Mouse (Mus musculus): Measurements from ENCODE around the gene Gm16181.
A peak's percentile ranks its signal among the peaks of the same experiment; 100 is the strongest.

The Gm16181 gene

DNA sequence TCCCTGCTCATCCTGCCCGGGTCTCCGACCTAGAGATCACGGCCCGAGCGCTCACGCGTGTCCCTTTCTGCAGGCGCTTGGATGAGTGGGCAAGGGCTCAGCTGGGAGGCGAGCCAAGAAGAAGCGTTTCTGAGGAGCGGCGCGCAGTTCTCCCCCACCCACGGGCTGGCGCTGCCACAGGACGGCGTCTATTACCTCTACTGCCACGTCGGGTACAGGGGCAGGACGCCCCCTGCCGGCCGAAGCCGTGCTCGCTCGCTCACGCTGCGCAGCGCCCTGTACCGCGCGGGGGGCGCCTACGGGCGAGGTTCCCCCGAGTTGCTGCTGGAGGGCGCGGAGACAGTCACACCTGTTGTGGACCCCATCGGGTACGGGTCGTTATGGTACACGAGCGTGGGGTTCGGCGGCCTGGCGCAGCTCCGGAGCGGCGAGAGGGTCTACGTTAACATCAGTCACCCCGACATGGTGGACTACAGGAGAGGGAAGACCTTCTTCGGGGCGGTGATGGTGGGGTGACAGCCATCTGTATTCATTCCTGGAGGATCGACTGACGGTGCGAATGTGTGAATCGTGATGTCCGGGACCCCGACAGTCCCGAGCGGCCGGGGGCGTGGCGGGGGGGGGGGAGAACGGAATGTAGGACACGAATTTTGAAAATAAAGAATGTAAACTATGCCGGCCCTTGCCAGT, 24.9 kb upstream of the Gm16181 start:
- peak; percentile 81 for DNase-seq (ENCODE audit: low spot score)

DNA sequence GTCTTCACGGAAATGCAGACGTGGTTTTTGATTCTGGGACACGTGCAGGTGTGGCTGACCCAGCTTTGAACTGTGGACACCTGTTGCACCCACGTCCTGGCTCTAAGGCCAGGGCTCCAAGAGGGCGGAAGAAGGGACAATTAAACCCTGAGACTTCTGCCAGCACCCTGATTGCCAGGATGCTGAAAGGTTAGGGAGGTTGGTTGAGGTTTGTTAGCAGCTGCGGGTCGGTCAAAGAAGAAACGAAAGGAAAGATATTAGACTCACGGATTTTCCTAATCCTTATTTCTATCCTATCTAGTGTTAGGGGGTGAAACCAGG, 24.4 kb upstream of the Gm16181 start:
- DNase-seq (ENCODE audit: low spot score), result no peak

DNA sequence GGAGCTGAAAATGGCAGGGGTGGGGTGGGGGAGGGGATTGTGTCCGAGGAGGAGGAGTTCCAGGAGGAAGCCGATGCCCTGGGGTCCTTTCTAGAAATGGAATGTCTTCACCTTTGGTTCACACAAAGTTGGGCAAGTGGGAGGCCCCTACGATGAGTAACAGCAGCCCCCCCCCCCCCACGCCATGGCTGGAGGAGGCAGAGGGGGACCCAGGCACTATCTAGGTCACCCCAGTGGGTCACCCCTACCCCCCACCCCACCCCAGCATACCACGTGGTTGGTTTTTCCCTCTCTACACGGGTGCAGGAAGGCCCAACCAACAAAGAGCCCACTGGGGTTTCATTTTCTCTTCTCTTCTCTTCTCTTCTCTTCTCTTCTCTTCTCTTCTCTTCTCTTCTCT, 23.5 kb upstream of the Gm16181 start:
- no peak for DNase-seq (ENCODE audit: low spot score)

DNA sequence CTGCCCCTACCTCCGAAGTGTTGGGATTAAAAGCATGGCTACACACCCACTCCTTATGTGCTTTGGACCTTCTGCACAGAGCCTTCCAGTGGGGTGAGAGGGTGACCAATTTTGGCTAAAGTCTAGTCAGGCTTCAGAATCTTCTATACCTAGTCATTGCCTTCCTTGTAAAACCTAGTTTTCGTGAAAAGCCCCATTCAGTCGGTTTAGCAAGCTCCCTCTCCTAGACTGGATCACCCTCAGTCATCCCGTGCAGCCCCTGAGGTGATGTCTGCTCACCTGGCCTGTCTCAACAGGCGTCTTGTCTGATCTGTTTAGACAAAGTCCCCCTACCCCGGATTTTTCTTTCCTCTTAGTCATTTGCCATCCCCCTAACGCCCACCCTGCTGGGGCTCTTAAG, 22.6 kb upstream of the Gm16181 start:
- DNase-seq (ENCODE audit: low spot score), result no peak

DNA sequence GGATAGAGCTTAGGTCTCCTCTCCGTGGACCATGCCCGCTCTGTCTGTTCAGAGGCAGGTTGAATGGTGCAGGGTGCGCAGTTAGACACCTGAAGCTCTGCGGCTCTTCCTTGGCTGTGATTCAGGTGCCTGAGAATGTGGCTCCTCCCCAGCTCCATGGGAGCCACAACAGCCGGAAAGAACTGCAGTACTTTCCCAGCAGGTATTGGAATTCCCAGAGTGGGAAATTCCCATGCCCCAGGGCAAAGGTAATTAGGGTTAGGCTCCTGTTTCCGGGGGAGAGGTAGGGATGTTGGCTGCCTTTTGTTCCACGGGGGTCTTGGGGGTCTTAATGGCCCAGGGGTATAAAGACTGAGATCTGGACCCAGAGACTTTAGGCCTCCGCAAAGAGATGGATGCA, 21.7 kb upstream of the Gm16181 start:
- DNase-seq (ENCODE audit: low spot score), result no peak

DNA sequence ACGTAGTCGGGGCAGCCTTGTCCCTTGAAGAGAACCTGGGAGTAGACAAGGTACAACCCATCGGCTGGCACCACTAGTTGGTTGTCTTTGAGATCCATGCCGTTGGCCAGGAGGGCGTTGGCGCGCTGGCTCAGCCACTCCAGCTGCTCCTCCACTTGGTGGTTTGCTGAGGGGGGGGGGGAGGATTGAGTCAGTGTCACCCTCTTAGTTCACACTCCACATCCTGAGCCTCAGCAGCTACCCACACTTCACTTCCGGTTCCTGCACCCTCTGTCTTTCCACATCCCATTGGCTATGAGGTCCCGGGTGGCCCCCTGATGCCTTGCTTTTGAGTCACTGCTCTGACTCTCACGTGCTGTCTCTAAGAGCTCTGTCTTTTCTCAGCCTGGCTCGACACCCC, 20.2 kb upstream of the Gm16181 start:
- peak; percentile 61 for DNase-seq (ENCODE audit: low spot score)

DNA sequence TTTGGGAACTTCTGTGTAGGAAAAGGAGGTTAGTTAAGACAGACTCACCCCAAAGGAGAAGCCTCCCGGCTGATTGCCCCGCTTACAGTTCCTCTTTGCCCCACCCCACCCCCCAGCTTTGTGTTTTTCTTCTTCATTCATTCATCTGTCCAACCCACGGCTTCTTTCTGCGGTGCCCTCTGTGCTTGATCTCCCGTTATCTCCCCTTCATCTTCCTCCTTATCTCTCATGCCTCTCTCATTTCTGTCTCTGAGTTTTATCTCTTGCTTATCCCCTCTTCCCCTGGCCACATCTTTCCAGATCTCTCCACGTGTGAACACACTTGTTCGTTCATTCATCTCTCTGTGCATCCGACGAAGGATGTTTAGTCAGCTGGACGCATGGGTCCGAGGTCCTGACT, 19.5 kb upstream of the Gm16181 start:
- no peak for DNase-seq (ENCODE audit: low spot score)

DNA sequence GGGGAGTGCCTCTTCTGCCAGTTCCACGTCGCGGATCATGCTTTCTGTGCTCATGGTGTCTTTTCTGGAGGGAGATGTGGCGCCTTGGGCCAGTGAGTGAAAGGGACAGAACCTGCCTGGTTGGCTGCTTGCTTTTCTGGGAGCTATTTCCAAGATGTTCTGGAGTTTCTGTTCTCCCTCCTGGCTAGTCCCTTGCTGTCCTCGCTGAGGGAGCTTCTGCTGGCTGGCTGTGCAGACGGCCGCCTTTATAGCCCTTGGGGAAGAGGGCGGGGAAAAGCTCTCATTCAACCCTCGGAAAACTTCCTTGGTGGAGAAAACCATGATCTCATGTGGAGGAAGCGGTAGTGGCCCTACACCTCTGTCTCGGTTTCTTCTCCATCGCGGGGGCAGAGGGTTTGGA, 18.8 kb upstream of the Gm16181 start, which contains the start of gene Tnf:
Tnf (minus strand) TSS at position 221 of the 400 bp plus-strand sequence.
- peak; percentile 70 for DNase-seq (ENCODE audit: low spot score)

DNA sequence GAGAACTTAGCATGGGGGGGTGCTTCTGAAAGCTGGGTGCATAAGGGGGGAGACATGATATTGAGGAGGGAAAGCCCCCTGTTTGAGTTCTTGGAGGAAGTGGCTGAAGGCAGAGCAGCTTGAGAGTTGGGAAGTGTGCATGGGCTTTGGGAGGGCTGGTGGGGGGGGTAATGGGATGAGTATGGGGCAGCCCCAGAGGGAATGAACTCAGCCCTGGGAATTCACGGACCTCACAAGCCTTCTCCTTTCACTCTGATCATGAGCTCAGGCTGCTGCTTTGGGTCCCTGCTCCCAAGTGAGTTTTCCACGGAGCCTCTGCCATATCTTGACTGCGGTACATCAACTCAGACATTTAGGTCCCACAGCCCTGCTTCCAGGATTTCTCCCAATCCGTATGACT, 18.2 kb upstream of the Gm16181 start:
- no peak for DNase-seq (ENCODE audit: low spot score)

DNA sequence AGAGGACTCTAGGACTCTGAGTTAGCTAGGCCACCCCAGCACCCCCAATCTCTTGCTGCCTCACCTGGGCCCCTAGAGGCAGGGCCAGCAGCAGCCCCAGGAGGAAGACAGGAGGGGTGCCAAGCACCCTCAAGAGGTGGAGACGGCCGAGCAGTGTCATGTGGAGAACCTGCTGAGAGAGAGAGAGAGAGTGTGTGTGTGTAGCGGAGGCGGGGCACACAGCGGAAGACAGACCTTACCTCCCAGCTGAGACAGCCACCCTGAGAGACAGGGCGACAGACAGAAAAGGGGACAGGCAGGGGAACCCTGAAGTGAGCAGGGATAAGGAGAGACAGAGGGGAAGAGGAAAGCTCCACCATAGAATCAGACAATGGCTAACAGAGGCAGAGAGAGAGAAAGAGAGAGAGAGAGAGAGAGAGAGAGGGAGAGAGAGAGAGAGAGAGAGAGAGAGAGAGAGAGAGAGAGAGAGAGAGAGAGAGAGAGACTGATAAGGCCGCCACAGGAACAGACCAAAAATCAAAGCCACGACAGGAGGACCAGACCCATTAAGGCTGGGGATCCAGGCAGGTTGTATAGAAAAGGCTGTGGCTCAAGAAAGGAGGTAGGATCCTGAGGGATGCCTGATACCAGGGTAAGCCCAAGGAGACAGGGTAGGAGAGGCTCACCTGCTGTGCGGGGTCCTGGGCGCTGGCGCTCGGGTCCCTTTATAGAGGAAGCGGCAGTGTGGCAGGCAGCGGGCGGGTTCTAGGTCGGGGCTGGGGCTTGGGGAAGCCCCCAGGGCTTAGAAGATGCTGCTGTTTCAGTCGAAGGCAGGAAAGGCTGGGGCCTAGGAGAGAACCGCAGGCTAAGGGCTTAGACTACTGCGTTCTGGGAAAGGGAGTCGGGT, 15.9 kb upstream of the Gm16181 start, which contains the start of gene Lta:
Lta (minus strand) TSS at position 858 of the 886 bp plus-strand sequence.
- DNase-seq (ENCODE audit: low spot score), result no peak

DNA sequence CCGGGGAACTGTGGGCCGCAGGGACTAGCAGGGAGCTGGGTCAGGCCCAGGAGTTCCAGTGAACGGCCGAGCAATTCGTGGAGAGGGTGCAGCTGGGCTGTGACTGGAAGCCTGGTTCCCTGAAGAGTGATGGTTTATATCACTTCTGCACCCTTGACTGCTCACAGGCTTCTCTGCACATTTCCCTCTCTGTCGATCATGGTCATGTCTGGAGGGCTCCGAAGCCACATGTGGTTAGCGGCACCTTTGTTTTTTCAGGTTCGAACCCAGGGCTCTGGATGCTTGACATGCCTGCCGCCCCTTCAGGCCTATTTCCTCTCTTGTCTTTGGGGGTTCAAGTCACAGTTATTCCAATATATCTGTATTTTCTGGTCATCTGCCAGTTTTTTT, 15.3 kb upstream of the Gm16181 start:
- DNase-seq (ENCODE audit: low spot score), result no peak

DNA sequence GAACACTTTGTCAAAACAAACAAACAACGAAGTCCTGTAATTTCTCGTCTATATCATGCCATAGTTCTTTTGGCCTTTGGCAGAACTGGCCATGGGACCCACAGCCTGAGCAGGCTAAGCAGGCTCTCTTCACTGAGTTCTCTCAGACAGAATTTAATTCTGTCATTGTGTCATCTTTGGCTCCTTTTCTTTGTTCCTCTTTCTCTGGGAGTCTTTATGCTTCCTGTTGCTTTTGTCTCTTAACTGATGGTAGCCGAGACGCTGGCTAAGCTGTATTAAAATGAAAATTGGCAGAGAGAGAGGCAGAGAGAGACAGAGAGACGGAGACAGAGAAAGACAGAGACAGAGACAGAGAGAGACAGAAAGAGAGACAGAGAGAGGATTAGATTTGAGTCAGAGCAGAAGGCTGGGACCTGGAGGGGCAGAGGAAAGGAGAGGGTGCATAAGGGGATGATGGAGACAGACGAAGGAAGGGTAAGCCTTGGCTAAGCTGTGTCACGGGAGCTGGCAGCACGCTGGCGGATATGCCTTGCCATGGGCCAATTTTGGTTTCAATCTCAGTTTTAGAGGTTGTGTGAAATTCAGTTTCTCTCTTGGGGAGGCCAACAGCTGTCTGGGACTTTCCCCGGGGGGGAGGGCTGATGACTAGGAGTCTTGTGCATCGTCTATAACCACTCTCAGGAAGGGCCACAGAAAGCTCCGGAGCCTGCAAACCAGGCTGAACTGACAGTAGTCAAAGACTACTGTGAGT, 10.7 kb upstream of the Gm16181 start:
- DNase-seq (ENCODE audit: low spot score), result no peak

DNA sequence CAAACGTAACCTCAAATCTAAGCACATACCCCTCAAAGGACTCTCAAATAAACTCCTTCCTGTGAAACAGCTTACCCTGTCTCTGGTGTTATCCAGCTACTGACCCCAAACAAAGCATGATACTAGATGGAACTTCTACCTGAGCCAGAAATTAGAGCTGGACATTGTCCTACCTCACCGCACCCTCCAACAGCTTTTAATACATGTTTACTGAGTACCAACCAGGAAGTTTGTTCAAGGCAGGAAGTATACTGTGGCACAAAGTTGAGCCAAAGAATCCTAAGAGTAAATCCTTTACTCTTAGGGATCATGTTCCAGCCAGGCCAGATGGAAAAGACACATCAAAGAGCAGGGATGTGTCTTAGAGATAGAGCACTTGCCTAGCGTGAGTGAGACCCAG, 10.0 kb upstream of the Gm16181 start:
- no peak for DNase-seq (ENCODE audit: low spot score)

DNA sequence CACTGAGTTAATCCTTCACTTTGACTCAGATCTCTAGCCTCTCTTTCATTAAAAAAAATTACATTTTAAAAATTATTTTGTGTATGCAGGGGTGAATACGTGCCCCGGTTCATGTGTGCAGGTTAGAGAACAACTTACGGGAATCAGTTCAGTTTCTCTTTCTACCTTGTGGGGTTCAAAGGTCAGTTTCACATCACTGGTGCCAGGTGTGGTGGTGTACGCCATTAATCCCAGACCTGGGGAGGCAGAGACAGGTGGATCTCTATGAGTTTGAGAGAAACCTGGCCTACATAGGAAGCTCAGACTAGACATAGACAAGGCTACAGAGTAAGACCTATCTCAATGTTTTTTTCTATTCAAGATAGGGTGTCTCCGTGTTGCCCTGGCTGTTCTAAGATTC, 7.6 kb upstream of the Gm16181 start:
- no peak for DNase-seq (ENCODE audit: low spot score)

DNA sequence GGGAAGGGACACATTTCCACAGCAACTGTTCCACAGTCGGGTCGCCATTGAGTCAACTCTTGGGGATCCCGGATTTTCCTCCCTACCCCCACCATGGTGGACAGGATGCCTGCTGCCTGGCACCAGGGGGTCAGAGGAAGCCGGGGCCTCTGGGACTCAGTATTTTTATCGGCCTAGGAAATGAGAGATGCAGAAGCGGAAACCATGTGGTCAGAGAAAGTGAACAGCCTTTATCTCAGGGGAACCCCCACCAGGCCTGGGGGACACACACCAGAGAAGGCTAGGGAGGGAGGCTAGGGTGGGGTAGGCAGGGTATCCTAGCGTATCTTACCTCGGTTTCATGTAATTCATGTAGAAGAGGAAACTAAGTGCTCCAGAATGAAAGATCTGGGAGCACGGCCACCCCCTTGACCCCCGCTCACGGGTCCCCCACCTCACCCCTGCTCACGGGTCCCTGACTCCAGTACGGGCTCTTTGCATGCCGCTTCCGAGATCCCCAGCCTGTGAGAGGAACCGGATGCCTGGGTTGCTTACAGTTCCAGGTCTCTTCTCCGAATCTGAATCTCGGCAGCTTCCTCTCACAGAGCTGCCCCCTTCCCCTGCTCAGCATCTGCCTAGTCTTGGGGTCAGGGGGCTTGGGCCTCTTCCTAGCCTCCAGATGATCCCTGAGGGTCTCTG, 2.0 kb upstream of the Gm16181 start:
- peak; percentile 65 for DNase-seq (ENCODE audit: low spot score)

DNA sequence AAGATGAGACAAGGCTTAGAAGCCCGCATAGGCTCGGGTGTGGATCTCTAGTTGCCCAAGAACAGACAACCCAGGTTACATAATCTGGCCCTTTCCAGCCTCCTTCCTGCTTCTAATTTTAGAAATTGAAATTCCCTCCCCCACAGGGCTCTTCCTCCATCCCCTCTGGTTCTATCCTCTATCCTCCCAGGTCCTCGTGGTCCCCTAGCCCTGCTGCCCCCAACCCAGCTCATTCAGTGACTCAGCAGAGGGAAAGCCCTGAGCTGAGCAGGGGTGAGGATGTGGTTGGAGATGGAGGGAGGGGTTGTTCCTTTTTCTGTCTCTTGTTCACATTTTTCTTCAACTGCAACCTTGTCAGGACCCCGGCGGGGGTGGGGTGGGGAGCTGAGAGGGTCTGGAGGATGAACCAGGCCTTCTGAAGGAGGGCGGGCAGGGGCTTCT, 1.0 kb upstream of the Gm16181 start:
- DNase-seq (ENCODE audit: low spot score), result no peak

DNA sequence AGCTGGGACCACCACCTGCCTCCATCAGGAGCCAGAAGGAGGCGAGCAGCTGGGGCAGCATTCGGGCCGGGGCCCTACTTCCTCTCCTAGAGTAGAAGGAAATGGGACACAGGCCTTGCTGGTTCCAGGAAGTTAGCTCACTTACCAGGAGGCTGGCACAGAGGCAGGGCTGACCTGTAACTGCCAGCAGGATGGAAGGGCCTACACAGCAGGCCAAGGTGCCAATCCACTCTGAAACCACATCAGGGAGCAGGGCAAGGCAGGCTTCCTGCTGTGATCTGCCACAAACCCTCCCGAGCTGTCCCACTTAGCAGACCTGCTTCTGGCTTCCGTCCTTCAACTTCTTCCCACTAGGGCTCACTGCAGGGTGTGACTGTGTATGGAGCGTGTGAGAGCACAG, 1.7 kb downstream of the Gm16181 start:
- DNase-seq (ENCODE audit: low spot score), result no peak

DNA sequence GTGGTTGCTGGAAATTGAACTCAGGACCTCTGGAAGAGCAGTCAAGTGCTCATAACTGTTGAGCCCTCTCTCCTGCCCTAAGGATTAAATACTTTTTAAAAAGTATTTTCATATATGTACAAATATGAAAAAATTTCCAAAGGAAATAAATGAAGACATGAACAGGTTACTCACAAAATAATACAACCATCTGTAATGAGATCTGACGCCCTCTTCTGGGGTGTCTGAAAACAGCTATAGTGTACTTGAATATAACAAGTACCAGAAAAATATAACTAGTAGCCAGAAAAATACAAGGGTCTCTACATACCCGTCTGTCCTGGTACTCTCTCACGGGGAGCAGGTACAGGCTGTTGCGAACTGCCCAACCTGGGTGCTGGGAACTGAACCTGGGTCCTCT, 4.0 kb downstream of the Gm16181 start:
- DNase-seq (ENCODE audit: low spot score), result no peak

DNA sequence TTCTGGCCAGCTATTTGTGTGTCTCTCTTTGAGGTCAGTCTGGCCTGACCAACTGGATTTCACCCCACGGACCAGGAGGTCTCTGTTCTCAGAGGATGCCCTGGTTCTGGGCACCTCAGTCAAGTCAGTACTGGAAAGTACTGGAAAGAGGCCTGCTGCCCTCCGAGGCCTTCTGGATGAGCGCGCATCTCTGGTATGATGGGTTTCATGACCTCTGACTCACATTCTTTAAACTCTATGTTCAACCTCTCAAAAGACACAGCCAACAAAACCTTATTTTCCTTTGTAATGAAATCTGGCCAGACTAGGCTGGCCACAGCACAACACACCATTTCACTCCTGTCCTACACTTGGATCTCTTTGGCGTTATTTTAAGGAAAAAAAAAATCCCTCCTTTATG, 4.8 kb downstream of the Gm16181 start:
- no peak for DNase-seq (ENCODE audit: low spot score)

DNA sequence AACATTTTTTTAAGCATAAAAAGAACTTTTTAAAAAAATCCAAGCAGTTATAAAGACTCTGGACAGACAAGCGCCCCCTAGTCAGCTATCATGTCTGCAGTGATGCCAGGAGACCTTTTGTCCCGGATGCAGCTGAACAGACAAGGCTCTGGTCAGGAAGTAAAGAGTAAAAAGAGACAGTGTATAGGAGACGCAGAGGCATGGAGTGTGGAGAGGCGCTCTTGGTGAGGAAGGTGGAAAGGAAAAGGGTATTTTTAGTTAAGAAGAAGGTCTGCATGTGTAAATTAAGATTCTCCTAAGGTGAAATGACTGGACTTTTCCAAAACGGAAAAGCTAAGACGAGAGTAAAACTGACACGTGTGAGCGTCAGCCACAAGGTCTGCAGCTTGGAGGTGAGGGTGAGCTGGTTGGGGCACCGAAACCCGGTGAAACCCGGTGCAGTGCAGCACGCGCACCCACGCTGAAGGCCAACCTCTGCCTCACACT, 6.0 kb downstream of the Gm16181 start:
- no peak for DNase-seq (ENCODE audit: low spot score)

DNA sequence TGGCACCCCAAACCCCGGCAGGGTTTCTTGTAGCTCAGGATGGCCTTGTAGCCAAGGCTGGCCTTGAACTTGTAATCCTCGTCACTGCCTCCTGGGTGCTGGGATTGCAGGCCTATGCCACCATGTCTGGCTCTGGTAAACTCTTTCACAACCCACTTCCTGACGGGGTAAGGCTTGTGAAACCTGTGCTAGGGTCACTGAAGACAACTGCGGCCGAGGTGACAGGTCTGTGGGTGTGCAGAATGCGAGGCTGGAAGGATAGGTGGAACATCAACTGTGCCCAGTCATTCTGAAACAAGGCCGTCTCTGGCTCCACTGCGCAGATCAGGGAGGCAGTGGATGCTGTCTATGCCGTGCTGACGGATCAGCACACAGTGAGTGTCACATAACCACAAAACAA, 10.4 kb downstream of the Gm16181 start:
- no peak for DNase-seq (ENCODE audit: low spot score)

DNA sequence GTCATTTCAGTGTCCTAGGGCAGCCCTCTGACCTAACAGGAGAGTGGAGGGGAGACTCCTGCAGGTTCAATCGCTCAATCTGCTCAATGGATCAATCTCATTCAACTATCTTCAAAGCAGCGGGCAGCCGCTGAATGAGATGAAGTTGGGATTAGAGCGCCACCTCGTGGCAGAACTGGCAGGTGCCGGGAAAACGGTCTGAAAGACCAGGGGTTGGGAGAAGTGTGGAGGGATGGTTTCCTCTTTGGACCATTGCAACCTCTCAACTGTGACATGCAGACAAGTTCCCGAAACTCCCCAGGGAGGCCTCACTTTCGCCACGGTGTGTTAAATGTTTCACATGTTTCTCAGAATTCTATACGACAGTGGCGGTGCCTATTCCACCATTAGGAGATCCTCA, 11.4 kb downstream of the Gm16181 start:
- DNase-seq (ENCODE audit: low spot score), result peak; percentile 86

Measured in lung, postnatal 25 days (tissue).